Mouse (Mus musculus) neutrophil, adult 65 days (primary cell): Measurements from ENCODE around the gene Syngr2. TPM values are rescaled to one million over a fixed set of nuclear protein-coding genes. Genes with fewer than 3 reads are reported as not detected.

Experiments used
- total RNA-seq: library from RNA; stranded (reverse); gene quantifications from 2 replicates; pipeline ENCODE4 v1.2.4, GENCODE M21; 2023

Gene Syngr2
- 83.5 and 88.6 TPM in 2 replicates for total RNA-seq

GRCm38 (mm10) chr11:117809407-117810311 lies at the start of gene Syngr2, which contains the start of gene Gm20708:
Gene Syngr2, plus strand, starts transcription at chr11:117809668.
Gene Gm20708, plus strand, starts transcription at chr11:117809668.

GRCm38 (mm10) chr11:117781993-117782704 lies 27.3 kb upstream of the Syngr2 start, which contains the start of the genes Tmc8 and Tmc6:
Gene Tmc8, plus strand, starts transcription at chr11:117782076.
Gene Tmc6, minus strand, starts transcription at chr11:117782198.

GRCm38 (mm10) chr11:117797511-117798159 lies 11.8 kb upstream of the Syngr2 start, which contains the start of gene 6030468B19Rik:
Gene 6030468B19Rik, plus strand, starts transcription at chr11:117797660.

GRCm38 (mm10) chr11:117825333-117826101 lies 16.0 kb downstream of the Syngr2 start, which contains the start of the genes Afmid and Tk1:
Gene Afmid, plus strand, starts transcription at chr11:117825924.
Gene Tk1, minus strand, starts transcription at chr11:117826092.

GRCm38 (mm10) chr11:117848985-117849671 lies 39.7 kb downstream of the Syngr2 start, which contains the start of gene Birc5:
Gene Birc5, plus strand, starts transcription at chr11:117849251.

GRCm38 (mm10) chr11:117860601-117861000 lies 51.1 kb downstream of the Syngr2 start, which contains the start of gene Tmem235:
Gene Tmem235, plus strand, starts transcription at chr11:117860752.

Other genes with a start within 250 kb of the Syngr2 start
- gene Tnrc6c, start 155.4 kb upstream of the Syngr2 start, total RNA-seq, result 27.2 and 37.5 TPM in 2 replicates
- 43.7 and 56.3 TPM in 2 replicates for gene Tmc8, start 27.6 kb upstream of the Syngr2 start, total RNA-seq
- 144 and 146 TPM in 2 replicates for gene Tmc6, start 27.5 kb upstream of the Syngr2 start, total RNA-seq
- gene 6030468B19Rik, start 12.0 kb upstream of the Syngr2 start, total RNA-seq, result not detected in 2 replicates
- 0.98 and 2.7 TPM in 2 replicates for gene Gm20708, start within 50 bp of the Syngr2 start, total RNA-seq
- gene Afmid, start 16.3 kb downstream of the Syngr2 start, total RNA-seq, result 3.8 and 4.7 TPM in 2 replicates
- gene Tk1, start 16.4 kb downstream of the Syngr2 start, total RNA-seq, result 45.5 and 52.2 TPM in 2 replicates
- gene Birc5, start 39.6 kb downstream of the Syngr2 start, total RNA-seq, result 65.2 and 66.4 TPM in 2 replicates
- gene Tmem235, start 51.1 kb downstream of the Syngr2 start, total RNA-seq, result not detected in 2 replicates
- not detected in 2 replicates for gene Tha1, start 63.8 kb downstream of the Syngr2 start, total RNA-seq
- 44.4 and 55.1 TPM in 2 replicates for gene Socs3, start 160.4 kb downstream of the Syngr2 start, total RNA-seq
- 90.7 and 154 TPM in 2 replicates for gene Pgs1, start 176.6 kb downstream of the Syngr2 start, total RNA-seq